Mouse (Mus musculus): ENCODE measurements at regions not wholly inside any gene's neighbourhood (a gene's known extent, or its start where the extent isn't known, plus 50 kb on each side); places are given as distances from the start of the nearest gene placed in this dataset.

DNA sequence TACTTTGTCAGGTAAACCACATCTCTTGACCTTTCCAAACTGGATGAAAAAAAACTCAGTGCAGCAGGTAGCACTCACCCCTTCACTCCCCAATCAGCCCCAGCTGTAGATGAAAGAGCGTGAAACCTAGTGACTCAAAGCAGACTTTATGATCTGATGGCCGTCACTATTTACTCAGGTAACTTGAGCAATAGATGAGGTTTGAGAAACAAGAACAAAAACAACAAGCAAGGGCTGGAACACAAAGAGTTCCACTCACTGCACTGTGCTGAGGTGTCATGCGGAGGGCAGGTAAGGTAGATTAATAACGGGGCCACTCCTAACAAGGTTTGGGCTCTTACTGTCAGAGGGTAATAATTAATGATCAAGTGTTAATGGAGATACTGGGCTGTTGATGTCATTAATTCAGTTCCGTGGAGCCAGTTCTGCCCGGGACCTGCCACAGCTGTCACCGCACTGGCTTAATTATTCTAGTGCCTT lies 170.4 kb upstream of the Zeb2 start:
- no peak for ATAC-seq (ENCODE audit: insufficient number of reproducible peaks, low FRiP score, low TSS enrichment)

DNA sequence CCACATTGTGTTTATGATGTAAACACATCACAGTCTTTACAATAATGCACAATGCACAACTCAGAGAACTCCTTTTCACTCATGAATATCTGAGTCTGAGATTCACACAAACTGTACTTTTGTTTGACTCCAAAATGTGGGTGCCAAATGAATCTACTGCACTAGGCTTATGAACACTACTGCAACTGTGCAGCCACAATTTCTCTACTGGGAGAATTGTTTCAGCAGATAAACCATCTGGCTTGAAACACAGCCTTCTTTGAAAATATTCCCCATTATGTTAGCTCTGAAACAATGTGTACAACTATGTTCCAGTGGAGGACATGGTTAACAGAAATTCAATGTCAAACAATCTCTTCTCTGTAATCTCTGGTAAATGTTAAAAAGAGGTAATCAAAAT lies 166.6 kb upstream of the Zeb2 start:
- ATAC-seq (ENCODE audit: insufficient number of reproducible peaks, low FRiP score, low TSS enrichment) = no peak

DNA sequence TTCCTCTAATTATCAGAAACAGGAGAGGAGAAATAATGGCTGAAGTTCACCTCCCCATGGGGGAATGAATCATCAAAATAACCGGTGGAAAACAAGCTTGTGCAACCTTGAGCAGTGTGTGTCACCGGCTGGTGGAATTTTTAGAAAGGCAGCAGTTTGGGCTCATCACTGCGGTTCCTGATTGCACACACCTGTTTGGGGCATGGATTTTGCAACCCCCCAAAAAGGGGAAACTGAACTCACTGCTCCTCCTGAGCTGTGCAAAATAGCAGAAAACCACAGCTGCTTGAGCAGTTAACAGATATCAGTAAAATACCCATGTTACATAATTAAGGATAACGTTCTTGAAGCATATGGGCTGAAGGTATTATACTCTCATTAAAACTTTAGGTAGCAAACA lies 162.3 kb upstream of the Zeb2 start:
- no peak for ATAC-seq (ENCODE audit: insufficient number of reproducible peaks, low FRiP score, low TSS enrichment)

DNA sequence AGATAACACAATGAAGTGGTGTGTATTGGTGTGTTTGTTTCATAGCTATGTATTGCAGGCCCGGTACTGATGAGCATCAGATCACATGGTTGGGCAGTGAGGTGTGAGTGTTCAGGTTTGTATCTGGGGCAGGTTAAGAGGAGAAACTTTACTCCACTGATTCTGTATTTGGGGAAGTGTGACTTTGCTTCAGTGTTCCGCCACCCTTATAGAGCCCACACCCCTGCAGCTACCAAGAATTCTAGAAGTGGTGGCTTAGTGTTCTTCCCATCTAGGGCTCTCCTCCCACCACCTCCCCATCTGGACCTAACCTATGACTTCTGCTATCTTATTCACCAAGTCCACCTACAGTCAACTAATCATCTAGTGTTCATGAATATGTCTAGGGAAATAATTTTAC lies 160.4 kb upstream of the Zeb2 start:
- no peak for ATAC-seq (ENCODE audit: insufficient number of reproducible peaks, low FRiP score, low TSS enrichment)

DNA sequence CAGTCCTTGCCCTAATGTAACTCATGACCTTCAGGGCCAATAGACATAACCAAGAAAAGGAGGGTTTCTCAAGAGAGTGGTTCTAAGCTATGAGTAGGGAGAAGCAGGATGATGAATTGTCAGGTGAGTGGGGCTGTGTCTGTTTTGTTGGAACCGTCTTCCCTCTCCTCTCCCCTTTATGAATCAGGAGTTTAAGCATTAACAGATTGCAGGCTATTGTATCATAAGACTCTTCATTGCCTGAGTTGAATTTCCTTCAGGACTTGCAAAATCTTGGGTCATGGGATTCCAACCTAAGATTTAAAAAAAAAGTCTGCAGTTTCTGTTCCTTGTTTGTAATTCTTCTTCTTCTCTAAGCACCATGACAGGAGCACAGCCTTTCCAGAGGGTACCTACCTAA lies 159.5 kb upstream of the Zeb2 start:
- no peak for ATAC-seq (ENCODE audit: insufficient number of reproducible peaks, low FRiP score, low TSS enrichment)

DNA sequence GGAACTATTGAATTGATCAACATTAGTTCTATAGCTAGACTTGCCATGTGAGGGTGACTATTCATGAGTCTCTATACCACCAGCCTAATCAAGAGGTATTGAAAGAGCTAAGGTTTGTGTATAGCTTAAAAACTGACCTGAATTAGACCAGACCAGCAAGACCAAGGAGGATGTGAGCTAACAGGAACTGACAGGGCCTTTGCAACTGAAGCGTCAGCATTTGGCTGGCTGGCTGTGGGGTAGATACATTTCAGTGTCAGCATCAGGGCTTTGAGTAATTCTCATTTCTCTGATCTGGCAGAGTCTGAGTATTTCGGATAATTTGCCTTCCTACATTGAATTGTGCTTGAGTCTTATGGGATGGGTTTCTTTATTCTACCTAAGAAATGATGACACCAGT lies 152.8 kb upstream of the Zeb2 start:
- ATAC-seq (ENCODE audit: insufficient number of reproducible peaks, low FRiP score, low TSS enrichment) = no peak

DNA sequence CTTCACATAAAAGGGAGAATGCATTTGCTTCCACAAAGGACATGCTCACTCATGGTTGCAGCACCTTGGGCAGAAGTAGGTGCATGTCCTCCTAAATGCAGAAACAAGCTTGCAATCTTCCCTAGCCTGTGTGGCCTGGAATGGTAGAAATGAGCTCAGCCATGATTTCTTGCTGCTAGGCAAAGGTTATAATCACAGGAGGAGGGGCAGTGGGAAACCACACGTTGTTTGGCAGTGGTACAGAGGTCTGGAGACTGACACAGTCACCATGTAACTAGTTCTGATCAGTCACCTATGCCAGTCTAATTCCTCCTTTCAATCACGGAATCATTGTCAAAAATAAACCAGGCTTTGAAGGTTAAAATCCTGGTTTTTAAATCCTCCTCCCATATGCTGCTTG lies 148.6 kb upstream of the Zeb2 start:
- no peak for ATAC-seq (ENCODE audit: insufficient number of reproducible peaks, low FRiP score, low TSS enrichment)

DNA sequence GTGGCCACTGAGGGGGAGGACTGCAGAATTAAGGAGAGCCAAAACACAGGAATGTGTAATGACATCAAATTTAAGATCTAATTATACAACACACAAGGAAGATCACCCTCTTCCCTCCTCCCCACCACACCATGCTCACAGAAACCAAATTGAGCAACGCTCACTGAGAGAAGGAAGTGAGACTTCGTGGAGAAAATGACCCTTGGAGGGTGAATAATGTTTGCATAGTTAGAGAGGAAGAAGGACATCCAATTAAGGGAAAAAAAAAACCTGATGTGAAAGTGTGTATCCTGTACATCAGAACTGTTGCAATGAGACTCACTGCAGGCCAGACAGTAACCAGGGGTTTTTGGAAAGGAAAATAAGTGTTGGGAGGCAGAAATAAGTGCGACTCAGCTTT lies 144.8 kb upstream of the Zeb2 start:
- ATAC-seq (ENCODE audit: insufficient number of reproducible peaks, low FRiP score, low TSS enrichment) = no peak

DNA sequence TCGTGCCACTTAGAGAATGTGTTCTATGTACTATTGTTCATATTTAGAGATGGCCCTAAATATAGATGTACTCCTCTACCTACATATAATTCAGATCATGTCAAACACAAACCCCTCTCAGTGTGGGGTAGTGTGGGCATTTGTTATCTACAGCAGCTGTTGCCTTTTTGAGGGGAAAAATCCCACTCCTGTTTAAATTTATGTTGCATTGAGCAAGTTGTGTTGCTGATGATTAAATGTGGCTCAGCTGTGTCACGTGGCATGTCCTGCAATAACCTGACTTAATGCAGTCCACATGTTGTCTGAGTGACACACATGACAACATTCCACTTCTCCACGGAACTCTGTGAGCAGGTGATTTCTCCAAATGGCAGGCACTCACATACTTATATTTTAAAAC lies 141.7 kb upstream of the Zeb2 start:
- no peak for ATAC-seq (ENCODE audit: insufficient number of reproducible peaks, low FRiP score, low TSS enrichment)

DNA sequence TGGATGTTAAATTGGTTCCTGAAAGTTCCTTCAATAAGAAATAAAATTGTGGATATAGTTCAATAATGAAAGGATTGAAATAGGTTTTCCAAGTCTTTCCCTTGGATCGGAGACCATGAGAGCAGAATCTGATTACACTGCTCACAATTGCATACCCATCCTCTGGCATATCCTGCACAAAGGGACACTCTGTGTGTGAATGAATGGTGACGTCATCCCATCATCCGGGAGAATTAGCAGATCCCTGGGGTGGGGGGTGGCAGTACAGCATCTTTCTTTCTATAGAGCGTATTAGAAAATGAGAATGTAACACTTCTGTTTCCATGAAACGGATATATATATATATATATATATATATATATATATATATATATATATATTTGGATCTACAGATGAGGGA lies 139.2 kb upstream of the Zeb2 start:
- ATAC-seq (ENCODE audit: insufficient number of reproducible peaks, low FRiP score, low TSS enrichment) = no peak

DNA sequence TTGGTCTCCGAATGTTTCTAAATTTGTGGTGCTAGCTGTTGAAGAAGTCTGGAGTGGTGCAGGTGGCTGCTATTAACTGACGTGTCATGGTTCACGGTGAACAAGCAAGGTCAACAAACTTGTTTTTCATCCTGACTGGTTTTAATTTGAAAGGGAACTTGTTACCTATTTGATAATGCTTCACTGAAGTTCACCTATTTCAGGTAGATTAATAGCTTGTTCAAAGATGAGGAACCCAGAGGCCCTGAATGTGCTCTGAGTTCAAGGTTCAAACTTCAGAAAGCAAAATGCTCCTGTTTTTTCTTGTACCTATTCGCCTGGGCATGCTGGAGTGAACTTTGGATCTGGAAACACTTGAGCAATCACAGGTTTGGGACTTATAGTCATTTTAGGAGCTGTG lies 136.7 kb upstream of the Zeb2 start:
- no peak for ATAC-seq (ENCODE audit: insufficient number of reproducible peaks, low FRiP score, low TSS enrichment)

DNA sequence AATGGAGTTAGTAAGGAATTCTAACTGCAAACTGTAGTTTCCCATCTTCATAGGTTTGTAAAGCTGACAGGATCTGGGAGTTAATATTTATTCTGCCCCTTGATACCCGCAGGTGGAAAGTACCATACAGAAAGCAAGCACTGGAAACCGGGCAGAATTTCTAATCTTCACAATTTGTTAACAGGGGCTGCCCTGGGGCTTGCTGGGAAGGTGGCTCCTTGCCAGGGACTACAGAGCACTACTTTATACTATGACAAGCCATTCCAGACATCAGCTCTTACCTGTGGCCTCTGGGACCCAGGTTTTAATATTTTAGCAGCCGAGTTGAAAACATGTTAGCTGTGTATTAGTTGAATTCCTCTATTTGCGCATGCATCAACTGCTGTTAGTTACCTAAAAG lies 135.1 kb upstream of the Zeb2 start:
- no peak for ATAC-seq (ENCODE audit: insufficient number of reproducible peaks, low FRiP score, low TSS enrichment)

DNA sequence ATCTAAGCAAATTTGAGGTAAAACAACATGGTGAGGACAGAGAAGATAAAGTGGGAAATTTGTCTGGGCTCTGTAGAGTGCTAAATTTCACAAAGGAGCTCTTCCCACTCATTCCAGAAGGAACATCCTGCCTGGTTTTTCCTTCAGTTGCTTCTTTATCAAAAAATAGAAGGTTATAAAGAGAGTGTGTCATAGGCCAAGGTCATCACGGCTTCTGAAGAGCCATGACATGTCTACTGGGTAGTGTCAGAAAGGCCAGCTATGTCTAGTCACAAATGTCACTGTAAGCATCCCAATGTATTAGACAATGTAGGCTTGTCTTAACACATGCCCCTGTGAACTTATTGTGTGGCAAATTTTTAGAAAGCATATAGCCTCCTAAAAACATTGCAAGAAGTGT lies 132.5 kb upstream of the Zeb2 start:
- ATAC-seq (ENCODE audit: insufficient number of reproducible peaks, low FRiP score, low TSS enrichment) = no peak

DNA sequence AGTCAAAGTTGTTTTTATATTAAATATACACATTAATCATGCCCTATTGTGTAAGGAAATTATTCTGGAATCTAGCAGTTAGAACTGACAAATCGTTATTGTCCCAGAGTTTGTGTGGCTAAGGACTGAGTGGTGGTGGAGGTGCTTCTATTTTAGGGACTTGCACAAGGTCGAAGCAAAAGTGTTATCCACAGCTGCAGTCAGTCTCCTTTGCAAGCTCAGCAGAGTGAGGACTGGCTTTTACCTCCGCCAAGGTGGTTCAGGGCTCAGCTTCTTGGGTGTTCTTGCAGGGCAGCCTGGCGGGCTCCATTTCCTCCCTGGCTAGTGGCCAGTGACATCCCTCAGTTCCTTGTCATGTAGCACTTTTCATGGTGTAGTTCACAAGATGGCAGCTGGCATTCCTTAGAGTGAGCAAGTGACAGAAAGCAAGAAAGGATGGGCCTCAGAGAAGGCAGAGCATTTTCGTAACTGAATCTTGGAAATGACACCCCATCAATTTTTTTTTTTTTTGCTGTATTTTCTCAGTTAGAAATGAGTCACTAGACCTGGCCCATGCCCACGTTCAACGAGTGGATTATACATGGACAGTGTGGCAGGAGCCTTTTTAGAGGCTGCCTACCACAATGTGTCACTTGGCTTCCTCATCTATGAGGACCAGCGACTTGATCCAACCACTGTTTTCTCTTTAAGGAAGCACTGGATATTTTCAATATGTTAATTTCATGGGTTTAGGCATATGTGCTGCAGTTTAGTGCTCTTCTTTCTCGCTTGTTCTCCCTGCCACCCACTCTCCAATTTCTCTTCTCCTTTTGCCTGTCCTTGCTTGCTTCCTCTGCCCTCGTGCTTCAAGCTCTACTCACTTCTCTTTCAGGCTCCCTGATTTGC lies 129.1 kb upstream of the Zeb2 start:
- ATAC-seq (ENCODE audit: insufficient number of reproducible peaks, low FRiP score, low TSS enrichment) = no peak

DNA sequence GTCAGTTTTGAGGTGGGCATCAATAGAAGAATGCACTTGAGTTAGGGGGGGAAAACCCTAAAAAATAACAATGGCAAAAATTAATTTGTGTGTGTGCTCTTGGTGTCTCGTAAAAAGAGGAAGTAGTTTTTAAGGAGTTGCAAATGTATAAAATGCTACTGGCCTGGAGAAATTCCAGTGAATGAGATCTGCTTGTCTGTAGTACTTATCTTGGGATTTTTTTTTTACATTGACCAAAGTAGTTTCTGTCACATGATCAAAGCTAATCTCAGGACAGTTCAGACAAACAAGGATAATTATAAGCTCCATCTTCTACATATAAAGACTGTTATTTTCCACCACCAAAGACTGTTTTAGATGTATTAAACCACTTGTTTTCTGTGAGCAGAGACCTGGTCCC lies 128.3 kb upstream of the Zeb2 start:
- ATAC-seq (ENCODE audit: insufficient number of reproducible peaks, low FRiP score, low TSS enrichment) = no peak

DNA sequence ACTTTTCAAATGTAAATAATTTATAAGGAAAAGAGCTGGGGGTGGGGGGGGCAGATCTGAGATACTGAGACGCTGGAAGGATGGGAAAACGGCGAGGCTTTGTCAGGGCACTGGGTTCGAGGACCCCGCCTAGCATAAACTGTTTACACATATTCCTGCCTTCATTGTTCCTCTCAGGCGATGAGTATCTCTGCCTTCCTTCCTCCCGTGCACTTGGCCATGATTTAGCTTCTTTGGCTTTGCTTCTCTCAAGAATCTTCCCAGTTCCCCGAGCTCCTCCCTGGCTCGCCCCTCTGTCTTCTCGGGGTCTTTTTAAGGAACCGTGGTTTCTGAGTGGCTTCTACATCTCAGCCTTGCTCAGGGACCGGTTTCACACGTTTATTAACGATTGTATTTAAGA lies 127.3 kb upstream of the Zeb2 start:
- ATAC-seq (ENCODE audit: insufficient number of reproducible peaks, low FRiP score, low TSS enrichment) = no peak

DNA sequence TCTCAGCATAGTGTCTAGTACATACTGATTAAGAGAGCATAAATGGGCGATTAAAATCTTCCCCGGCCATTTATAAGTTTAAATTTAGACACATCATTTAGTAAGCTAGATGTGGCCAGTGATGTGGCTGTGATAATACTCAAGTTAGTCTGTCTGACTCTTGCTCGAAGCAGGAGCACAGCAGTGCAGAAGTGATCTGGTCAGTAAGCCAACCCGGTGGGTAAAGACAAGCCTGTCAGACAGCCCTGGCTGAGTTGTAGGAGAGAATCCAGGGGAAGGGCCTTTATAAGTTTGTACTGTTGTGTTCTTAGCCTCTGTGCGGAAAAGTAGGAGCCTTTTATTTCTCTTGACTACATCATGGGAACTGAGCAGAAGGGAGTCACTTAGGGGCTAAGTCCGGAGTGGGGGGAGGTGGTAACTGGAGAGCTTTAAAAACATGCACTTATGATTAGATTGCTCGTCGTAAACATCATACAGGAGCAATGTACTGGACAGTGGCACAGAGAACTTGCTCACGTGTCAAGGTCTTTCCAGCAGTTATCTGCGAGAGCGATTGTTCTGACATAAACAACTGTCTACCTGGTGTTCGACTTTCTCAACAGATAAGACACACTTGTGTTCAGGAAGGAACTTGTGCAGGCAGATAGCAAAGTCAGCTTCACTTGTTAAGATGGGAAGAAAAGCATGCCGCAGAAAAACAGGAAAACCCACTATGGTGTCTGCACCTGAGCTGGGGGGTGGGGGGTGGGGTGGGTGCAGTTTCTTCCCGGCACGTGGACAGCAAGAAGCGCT lies 122.5 kb upstream of the Zeb2 start:
- no peak for ATAC-seq (ENCODE audit: insufficient number of reproducible peaks, low FRiP score, low TSS enrichment)

DNA sequence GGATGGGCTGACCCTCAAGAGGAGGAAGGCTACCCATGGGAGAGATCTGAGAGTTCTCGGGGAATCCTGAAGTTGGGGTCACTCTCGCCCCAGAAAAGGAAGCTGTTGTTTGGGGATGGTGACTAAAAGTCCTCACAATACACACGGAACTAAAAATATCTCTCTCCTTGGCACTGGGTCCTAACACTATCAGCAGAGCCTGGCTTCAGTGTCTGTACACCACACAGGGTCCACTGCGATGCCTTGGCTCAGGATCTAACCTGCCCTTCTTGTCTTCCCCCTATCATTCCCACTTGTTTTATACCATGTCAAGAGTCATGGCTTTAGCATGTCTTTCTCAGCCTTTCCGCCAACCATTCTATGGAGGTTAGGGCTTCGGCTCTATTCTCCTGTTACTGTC lies 121.8 kb upstream of the Zeb2 start:
- no peak for ATAC-seq (ENCODE audit: insufficient number of reproducible peaks, low FRiP score, low TSS enrichment)

DNA sequence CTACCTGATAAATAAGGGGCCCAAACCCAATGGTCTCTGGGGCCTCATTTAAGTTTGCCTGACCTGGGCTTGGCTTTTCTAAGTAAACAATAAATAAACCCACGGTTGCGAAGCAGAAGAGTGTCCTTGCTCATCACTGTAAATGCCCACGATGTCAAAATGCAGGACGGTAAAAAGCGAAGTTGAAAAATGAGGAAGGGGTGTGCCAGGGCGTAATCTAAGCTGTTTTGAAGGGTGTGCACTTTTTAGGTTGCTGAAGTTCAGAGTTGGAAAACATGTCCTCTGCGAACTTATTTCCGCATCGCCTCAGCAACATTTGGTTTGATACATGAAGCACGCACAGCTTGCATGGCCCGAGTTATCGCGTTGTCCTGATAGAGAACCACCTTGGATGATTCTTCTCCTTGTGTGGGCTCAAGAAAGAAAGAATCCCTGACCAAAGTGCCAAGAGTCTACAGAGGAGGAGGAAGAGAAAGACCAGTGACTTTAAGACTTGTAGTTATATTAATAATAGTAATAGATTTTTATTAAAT lies 119.0 kb upstream of the Zeb2 start:
- ATAC-seq (ENCODE audit: insufficient number of reproducible peaks, low FRiP score, low TSS enrichment) = no peak

DNA sequence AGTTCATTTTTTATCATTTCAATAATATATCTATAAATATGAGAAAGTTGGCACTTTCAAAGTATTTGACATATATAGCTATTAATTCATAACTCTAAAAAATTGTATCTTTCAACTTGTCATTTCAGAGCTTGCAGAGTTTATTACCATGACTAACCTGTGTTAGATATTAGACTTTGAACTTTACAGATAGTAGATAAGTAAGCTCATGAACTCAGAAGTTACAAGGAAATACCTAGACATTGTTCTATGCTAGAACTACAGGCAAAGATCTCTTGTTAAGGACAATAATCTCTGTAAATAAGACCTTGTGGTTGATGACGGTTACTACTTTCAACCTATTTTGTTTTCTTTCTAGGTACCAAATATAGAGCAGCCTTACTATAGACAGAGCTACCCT lies 117.0 kb upstream of the Zeb2 start:
- ATAC-seq (ENCODE audit: insufficient number of reproducible peaks, low FRiP score, low TSS enrichment) = no peak

DNA sequence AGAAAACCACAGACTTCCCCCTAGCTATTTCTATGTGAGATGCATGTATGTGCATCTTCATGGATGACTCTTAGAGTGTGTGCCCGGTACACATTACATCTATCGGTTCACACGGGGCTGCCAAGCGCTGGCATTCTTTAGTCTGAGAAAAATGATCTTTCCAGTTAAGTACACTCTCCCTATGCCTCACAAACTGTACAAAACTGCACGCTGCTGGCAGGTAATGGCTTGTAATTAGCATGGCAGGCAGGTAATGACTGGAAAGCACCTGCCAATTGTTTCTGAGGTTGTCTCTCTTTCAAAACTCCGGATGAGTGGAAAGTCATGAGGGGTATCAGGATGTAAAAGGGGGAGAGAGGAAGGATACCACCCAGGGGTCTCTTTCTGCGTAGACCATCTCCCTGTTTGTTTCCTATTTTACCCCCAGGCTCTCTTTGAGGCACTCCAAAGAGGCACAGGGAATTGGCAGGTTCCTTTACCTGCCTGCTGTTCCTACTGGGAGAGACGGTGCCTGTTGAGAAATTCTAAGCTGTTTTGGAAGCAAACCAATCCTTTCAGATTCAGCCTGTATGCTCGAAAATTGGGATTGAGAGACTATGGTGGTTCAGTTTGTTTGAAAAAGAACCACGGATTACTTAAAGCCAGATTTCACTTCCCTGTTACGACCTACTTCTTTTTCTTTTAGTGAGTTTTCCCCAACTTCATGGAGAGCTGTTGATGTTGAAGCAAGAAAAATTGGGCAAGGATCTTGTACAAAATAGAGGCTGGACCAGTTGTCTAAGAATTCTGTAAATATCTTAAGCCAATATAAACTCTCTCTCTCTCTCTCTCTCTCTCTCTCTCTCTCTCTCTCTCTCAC lies 113.4 kb upstream of the Zeb2 start:
- ATAC-seq (ENCODE audit: insufficient number of reproducible peaks, low FRiP score, low TSS enrichment) = no peak
